Mouse (Mus musculus) testis, adult 2 months (tissue): ENCODE data around the gene Rap1b. TPM values are rescaled to one million over a fixed set of nuclear protein-coding genes. Genes with fewer than 3 reads are reported as not detected.

Experiments
- H3K27ac ChIP-seq: fragments of 200-500 bp; 2 replicates; pipeline ENCODE4 v1.5.1; 2012; ENCODE audit warnings: low read depth, low read length; ENCODE audit not compliant: control insufficient read depth, insufficient read depth
- H3K27me3 ChIP-seq: fragments of 200-500 bp; 2 replicates; pipeline ENCODE4 v1.6.1; 2012; ENCODE audit warnings: mild to moderate bottlenecking, low read length, moderate library complexity; ENCODE audit not compliant: control insufficient read depth, insufficient read depth
- H3K36me3 ChIP-seq: fragments of 200-500 bp; 2 replicates; pipeline ENCODE4 v1.6.1; 2012; ENCODE audit warnings: mild to moderate bottlenecking, low read length; ENCODE audit not compliant: control insufficient read depth, insufficient read depth
- H3K4me1 ChIP-seq: fragments of 200-500 bp; 2 replicates; pipeline ENCODE4 v1.6.1; 2012; ENCODE audit warnings: low read length; ENCODE audit not compliant: control insufficient read depth, insufficient read depth
- H3K4me3 ChIP-seq: fragments of 200-500 bp; 2 replicates; pipeline ENCODE4 v1.5.1; 2012; ENCODE audit warnings: low read depth, mild to moderate bottlenecking, low read length, moderate library complexity, mixed read lengths; ENCODE audit not compliant: control insufficient read depth
- CTCF ChIP-seq: fragments of 200-500 bp; IDR thresholded peaks from 2 replicates; pipeline ENCODE4 v1.5.1; 2012; ENCODE audit warnings: low read depth, mild to moderate bottlenecking, inconsistent platforms, low read length, moderate library complexity; ENCODE audit not compliant: control insufficient read depth, insufficient read depth, insufficient replicate concordance
- POLR2A ChIP-seq: fragments of 200-500 bp; IDR thresholded peaks from 2 replicates; pipeline ENCODE4 v1.6.1; 2012; ENCODE audit warnings: low read depth, mild to moderate bottlenecking, inconsistent platforms, low read length, moderate library complexity; ENCODE audit not compliant: control insufficient read depth
- polyA plus RNA-seq: library from polyadenylated mRNA; depleted of rRNA; stranded (reverse); fragments of >200 nt; gene quantifications from 2 replicates; pipeline ENCODE4 v1.2.3, GENCODE M21; 2012

Gene Rap1b
- polyA plus RNA-seq, 1 experiment: 13.8 TPM

DNA sequence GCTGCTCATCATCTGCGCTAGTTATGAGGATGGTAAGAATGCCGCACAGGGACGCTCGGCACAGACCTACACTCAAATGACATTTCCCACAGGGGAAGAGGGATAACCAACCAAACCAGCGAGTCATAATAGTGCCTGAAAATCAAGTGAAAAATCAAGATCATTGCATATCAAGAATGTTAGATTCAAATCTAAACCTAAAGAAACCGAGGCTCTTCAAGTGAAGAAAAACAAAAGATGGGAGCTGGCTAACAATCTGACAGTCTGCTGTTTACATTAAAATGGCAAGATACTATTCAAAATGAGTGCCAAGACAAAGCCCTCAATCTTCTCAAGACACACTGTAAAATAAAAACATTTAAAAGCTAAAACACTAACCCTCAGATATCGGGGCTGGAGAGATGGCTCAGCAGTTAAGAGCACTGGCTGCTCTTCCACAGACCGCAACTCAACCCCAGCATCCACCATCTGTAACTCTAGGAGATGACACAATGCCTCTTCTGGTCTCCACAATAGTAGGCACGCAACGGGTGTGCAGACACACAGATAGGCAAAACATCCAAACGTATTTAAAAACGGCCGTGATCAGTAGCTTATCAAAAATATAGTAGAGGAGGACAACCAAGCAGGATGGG lies 61.9 kb downstream of the Rap1b start:
- no peaks in the 10 kb centered on the region for H3K27me3 ChIP-seq
- peaks cover 3% of the 10 kb centered on the region for H3K36me3 ChIP-seq
- H3K27ac ChIP-seq: no peak overlapping the region
- TF ChIP-seq POLR2A (no peak), CTCF (no peak)
- no peaks in the 10 kb centered on the region; the same call in 1 of the 2 replicates for H3K4me1 ChIP-seq
- H3K4me3 ChIP-seq: no peak overlapping the region

DNA sequence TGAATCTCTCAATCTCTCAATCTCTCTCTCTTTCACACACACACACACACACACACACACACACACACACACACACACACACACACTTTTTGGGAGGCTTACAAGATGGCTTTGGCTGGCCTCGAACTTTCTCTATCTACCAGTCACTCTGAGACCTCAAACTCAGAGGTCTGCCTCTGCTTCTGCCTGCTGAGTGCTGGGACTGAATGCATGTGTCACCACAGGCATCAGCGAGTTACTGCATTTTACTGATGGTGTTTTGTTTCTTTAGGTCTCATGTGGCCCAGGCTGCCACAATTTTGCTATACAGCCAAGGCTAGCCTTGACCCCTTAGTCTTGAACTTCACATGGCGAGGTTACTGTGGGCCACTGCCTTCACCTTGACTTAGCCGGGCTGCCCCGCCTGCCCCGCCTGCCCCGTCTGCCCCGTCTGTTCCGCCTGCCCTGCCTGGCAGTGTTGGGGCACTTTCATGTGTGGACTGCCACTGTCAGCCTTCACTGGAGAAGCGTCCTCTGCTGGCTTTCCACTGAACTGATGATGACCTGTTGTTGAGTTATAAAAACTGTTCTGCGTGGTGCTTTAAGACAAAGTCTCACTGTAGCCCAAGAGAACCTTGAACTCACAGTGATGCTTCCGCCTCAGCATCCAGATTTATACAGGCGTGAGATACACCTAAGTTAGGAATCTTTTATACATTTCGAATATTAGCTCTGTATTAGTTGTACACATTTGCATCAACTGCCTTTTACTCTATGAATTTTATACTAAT lies 63.2 kb downstream of the Rap1b start:
- no peaks in the 10 kb centered on the region; the same call in 1 of the 2 replicates for H3K4me1 ChIP-seq
- peaks cover 3% of the 10 kb centered on the region for H3K36me3 ChIP-seq
- H3K27me3 ChIP-seq: no peaks in the 10 kb centered on the region
- no peak overlapping the region for H3K27ac ChIP-seq
- TF ChIP-seq POLR2A (no peak), CTCF (no peak)
- no peak overlapping the region for H3K4me3 ChIP-seq

DNA sequence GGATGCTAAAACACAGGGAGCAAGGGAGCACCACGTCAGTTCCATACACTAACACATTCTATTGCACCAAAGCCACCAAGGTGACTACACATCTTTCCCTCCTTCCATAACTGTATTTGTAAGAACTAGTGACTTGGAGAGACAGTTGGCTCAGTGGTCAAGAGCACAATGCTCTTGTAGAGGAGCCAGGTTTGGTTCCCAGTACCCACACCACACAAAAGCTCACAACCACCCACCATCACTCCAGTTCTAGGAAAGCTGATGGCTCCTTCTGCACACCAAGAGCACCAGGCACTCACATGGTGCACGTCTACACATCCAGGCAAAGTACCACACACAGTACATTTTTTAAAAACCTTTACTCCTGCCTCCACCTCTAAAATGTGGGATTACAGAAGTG lies 63.8 kb downstream of the Rap1b start:
- H3K27me3 ChIP-seq: no peaks in the 10 kb centered on the region
- H3K36me3 ChIP-seq: peaks cover 5% of the 10 kb centered on the region
- no peak overlapping the region for H3K4me3 ChIP-seq
- no peak for TF ChIP-seq CTCF
- no peak for TF ChIP-seq POLR2A
- no peaks in the 10 kb centered on the region; the same call in 1 of the 2 replicates for H3K4me1 ChIP-seq
- H3K27ac ChIP-seq: no peak overlapping the region

DNA sequence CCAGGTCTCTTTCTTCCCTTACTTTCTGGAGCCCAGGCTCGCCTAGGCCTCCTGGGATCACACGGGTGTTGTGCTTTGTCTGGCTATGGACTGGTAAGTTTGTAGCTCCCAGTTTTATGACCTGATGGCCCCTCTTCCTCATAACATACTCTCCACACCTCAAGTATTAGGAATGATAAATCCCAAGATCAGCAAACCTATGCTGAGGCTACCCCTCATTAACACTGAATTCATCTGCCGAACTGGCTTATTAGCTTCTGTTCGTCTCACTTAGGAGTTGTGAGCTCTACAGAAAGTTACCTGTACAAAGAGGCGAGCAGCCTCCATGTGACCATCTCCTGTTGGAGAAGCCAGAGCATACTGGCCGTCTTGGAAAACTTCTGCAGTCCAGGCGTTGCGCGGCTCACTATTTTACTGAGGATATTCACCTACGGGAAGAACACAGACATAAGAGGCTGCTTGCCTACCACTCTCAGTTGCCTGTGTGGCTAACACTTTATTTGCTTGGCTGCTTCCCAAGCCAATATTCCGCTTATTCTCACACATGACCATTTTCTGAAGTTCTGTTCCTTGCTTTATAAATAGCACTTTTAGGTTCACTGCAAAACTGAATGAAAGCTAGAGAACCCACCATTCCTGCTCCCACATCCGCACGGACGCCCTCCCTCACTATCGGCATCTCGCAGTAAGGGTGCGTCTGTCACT lies 64.7 kb downstream of the Rap1b start:
- Histone ChIP-seq H3K4me1 (no peaks in the 10 kb centered on the region; the same call in 1 of the 2 replicates), H3K27me3 (no peaks in the 10 kb centered on the region), H3K36me3 (peaks cover 4% of the 10 kb centered on the region), H3K4me3 (no peak overlapping the region), H3K27ac (no peak overlapping the region)
- no peak for TF ChIP-seq CTCF
- TF ChIP-seq POLR2A: no peak

DNA sequence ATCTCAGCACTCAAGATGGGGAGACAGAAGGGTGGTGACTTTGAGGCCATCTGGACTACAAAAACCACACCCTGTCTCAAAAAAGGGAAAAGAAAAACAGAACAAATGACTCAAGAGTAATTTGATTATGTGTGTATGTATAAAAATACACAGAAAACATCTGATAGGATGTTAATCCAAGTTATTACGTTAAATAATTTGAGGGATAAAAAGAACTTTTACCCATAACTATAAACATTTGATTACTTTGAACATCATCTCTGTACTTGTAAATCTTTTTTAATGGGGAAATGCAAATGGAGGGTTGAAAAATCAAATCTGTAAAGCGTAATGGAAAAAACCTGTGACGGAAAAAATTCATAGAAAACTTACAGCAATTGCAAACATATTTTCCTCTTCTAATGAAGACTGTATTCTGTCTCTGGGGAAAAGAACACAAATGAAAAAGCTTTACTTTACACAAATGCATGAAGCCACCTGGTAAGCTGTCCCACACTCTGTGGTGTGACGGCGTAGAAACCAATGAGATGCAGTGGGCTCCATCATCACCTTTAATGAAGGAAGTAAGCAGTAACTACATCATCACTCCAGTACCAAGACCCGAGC lies 65.4 kb downstream of the Rap1b start:
- Histone ChIP-seq H3K27ac (no peak overlapping the region), H3K36me3 (peaks cover 5% of the 10 kb centered on the region), H3K4me3 (no peak overlapping the region), H3K4me1 (no peaks in the 10 kb centered on the region; the same call in 1 of the 2 replicates), H3K27me3 (no peaks in the 10 kb centered on the region)
- TF ChIP-seq POLR2A (no peak), CTCF (no peak)

DNA sequence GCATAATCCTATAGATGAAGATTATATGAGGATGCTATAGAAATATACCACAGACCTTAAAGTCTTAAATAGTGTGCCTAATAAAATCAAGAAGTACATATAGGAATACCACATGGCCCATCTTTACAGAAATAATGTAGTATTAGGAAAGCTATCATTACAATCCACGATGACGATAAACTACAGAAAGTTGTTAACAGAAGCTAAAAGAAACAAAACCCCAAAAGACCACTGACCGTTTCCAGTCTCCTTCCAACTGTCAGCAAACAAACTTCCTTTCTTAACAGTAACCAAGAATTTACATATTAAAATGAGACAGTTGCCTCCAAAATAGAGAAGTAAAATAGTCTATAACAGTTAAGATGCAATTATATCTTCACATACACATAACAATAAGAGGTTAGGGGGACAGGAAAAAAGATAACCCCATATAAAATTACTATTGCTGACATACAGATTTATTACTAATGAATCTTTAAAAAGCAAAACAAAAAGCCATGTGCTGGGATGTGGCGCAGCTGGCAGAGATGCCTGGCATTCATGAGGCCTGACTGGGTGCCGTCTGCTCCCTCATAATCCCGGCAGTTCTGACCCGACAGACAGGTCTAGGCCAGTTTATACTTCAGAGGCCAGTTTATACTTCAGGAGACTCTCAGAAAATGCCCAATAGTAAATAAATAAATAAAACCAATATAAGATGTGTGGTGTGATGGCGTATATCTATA lies 66.1 kb downstream of the Rap1b start:
- H3K27me3 ChIP-seq: no peaks in the 10 kb centered on the region
- H3K4me3 ChIP-seq: no peak overlapping the region
- TF ChIP-seq CTCF: no peak
- TF ChIP-seq POLR2A: no peak
- H3K36me3 ChIP-seq: peaks cover 5% of the 10 kb centered on the region
- no peak overlapping the region for H3K27ac ChIP-seq
- no peaks in the 10 kb centered on the region; the same call in 1 of the 2 replicates for H3K4me1 ChIP-seq
